Mouse (Mus musculus) myocyte (in vitro differentiated cells): ENCODE results near the gene Susd3.

Source experiments
- CEBPB ChIP-seq: IDR thresholded peaks from 2 replicates; pipeline ENCODE4 v1.6.1; 2011; ENCODE audit warnings: mild to moderate bottlenecking, moderate library complexity; ENCODE audit not compliant: poor library complexity, insufficient read depth, severe bottlenecking
- E2F4 ChIP-seq: IDR thresholded peaks from one replicate; pipeline ENCODE4 v1.6.1; 2011; ENCODE audit warnings: mild to moderate bottlenecking, control low read depth, moderate library complexity; ENCODE audit not compliant: insufficient read depth
- MAX ChIP-seq: IDR thresholded peaks from one replicate; pipeline ENCODE4 v1.6.1; 2011; ENCODE audit warnings: low read depth, mild to moderate bottlenecking, control low read depth
- MYOD1 ChIP-seq, 3 experiments: IDR thresholded peaks; one replicate each; pipeline ENCODE4 v1.6.1; 2011; ENCODE audit warnings: control low read depth in 2 of 3, low read depth in 2 of 3, mild to moderate bottlenecking in 2 of 3, moderate library complexity in 1 of 3; ENCODE audit not compliant: insufficient read length in 2 of 3, control insufficient read depth in 1 of 3
- MYOG ChIP-seq, 3 experiments: IDR thresholded peaks; one replicate each; pipeline ENCODE4 v1.6.1; 2011; ENCODE audit warnings: control low read depth in 2 of 3, low read depth in 2 of 3, mild to moderate bottlenecking in 2 of 3; ENCODE audit not compliant: insufficient read length in 2 of 3, control insufficient read depth in 1 of 3, insufficient read depth in 1 of 3
- POLR2A ChIP-seq: IDR thresholded peaks from one replicate; pipeline ENCODE4 v1.6.1; 2011; ENCODE audit warnings: low read depth, mild to moderate bottlenecking, control low read depth, moderate library complexity; ENCODE audit not compliant: insufficient read length
- POLR2AphosphoS2 ChIP-seq: IDR thresholded peaks from one replicate; pipeline ENCODE4 v1.6.1; 2011; ENCODE audit warnings: low read depth, control low read depth; ENCODE audit not compliant: insufficient read length
- REST ChIP-seq: IDR thresholded peaks from one replicate; pipeline ENCODE4 v1.6.1; 2011; ENCODE audit warnings: mild to moderate bottlenecking, control low read depth, moderate library complexity; ENCODE audit not compliant: insufficient read depth, insufficient read length
- TCF12 ChIP-seq: IDR thresholded peaks from one replicate; pipeline ENCODE4 v1.6.1; 2011; ENCODE audit warnings: mild to moderate bottlenecking, control low read depth; ENCODE audit not compliant: poor library complexity, insufficient read depth, severe bottlenecking
- TCF3 ChIP-seq: IDR thresholded peaks from one replicate; pipeline ENCODE4 v1.6.1; 2011; ENCODE audit warnings: low read depth, control low read depth; ENCODE audit not compliant: insufficient read length
- USF1 ChIP-seq: IDR thresholded peaks from one replicate; pipeline ENCODE4 v1.6.1; 2011; ENCODE audit warnings: low read depth, mild to moderate bottlenecking, control low read depth, moderate library complexity

DNA sequence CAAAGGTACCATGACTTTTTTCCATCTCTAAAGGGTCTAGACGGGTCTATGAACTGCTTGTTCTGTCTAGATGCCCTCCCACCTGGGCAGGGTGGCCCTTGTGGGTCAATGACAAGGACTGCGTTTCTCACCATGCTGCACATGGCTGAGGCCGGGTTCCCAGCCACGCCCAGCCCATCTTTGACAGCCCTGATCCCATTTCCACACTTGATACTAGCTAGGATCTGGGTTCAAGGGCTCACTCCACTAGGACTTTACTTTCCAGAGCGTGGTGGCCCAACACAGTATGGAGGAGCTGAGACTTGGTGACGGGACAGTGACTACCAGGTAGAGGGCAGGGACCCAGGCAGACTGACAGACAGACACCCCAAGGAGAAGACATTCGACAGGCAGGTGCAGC, 46.0 kb downstream of the Susd3 start:
- TF ChIP-seq POLR2A (no peak), MAX (no peak), TCF3 (no peak), POLR2AphosphoS2 (no peak), USF1 (no peak), MYOG (IDR thresholded peaks at IDR 0.05; ENCODE audit: control insufficient read depth in 1 of 3, insufficient read depth in 1 of 3, insufficient read length in 2 of 3, low read depth in 2 of 3) (no peak), E2F4 (no peak), TCF12 (no peak), MYOD1 (IDR thresholded peaks at IDR 0.05; ENCODE audit: control insufficient read depth in 1 of 3, insufficient read length in 2 of 3, low read depth in 2 of 3) (no peak), CEBPB (no peak), REST (no peak)
